Mouse (Mus musculus) heart, postnatal 0 days (tissue): ENCODE data around the gene 1700016H13Rik.

Source experiments
- CTCF ChIP-seq: IDR thresholded peaks from 2 replicates; pipeline ENCODE4 v1.5.1; 2016; ENCODE audit warnings: antibody characterized with exemption, control low read depth, low read depth
- EP300 ChIP-seq: IDR thresholded peaks from 2 replicates; pipeline ENCODE4 v1.6.1; 2016; ENCODE audit warnings: antibody characterized with exemption, low read depth

- TF ChIP-seq CTCF (no peak), EP300 (no peak)
Observed at GRCm38 (mm10) chr5:103673611-103674010, 17.8 kb upstream of the 1700016H13Rik start.
